Mouse (Mus musculus) ES-Bruce4 (cell line): ENCODE measurements around the gene Cacna1d.

Experiments
- CTCF ChIP-seq: IDR thresholded peaks from one replicate; pipeline ENCODE4 v1.8.1; 2011; ENCODE audit warnings: low read depth, low read length
- EP300 ChIP-seq: IDR thresholded peaks from 2 replicates; pipeline ENCODE4 v1.6.1; 2011; ENCODE audit warnings: low read depth, low read length; ENCODE audit not compliant: insufficient read depth
- POLR2A ChIP-seq: IDR thresholded peaks from one replicate; pipeline ENCODE4 v1.8.1; 2011; ENCODE audit warnings: low read length; ENCODE audit not compliant: insufficient read depth

DNA sequence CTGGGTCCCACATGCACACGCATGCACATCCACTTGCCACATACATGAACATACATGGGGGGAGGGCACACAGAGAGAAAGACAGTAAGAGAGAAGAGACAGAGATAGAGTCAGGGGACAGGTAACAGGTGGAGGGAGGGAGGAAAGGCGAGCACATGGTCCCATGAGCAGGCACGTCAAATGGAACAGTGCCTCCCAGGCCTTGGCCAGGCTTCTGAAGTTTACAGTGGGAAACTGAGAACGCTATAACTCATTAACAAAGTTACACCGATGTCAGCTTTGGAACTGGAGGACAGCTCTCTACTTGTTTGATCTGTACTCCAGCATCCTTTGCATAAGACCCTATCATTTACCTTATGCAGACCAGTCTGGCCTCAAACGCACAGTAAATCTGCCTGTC is 16.8 kb downstream of the Cacna1d start:
- TF ChIP-seq CTCF (no peak), POLR2A (no peak), EP300 (no peak)
